Mouse (Mus musculus): Measurements from ENCODE around the gene Ebf3. TPM values are rescaled to one million over a fixed set of nuclear protein-coding genes. Genes with fewer than 3 reads are reported as not detected.
A peak's percentile ranks its signal among the peaks of the same experiment; 100 is the strongest.

Gene Ebf3
- total and polyA plus RNA-seq, 3 experiments, result 5.0 to 7.5 (median 6.1) TPM

DNA sequence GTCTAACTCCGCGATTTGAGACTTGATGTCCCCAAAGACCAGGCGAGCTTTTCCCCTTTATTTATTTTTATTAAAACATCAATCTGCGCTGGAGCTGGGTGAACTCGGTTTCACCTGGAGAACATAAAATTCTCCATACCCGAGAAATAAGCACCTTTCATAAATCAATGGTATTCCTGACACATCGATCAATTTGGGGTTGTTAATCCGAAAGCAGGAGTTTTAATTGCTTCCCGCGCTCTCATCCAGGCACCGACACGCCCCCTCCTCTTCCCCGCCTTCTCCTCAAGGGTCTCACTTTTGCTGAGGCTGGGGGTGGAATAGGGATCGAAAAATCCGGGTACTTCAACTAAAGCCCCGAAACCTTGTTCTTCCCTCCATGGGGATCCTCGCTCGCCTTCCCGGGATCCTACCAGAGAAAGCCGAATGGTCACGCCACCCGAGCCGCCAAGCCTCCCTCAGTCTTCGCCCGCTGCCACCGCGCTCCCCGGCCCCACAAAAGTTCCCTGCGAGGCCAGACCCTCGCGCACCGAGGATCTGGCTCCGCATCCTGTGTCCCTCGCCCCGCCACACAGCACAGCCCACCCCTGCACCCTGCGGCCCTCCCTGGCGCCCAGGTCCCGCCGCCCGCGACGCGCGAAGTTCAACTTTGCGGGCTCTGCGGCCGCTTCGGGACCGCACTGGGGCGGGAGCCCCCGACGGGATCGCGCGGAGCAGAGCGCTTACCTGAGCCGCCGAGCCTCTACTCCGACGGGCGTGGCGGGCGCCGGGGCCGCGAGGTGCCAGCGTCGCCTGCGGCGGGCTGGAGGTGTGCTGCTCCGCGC is 7.9 kb upstream of the Ebf3 start:
- no peaks in the 10 kb centered on the region for H3K79me2 ChIP-seq (replicated peaks; ENCODE audit: control insufficient read depth, insufficient read depth, low read length)
- H3K27me3 ChIP-seq (ENCODE audit: control insufficient read depth, insufficient read depth, low read length), result peaks cover 13% of the 10 kb centered on the region
- peak in 1 of 2 experiments; percentile 36 for DNase-seq
- peak overlapping the region; percentile 29 for H3K4me3 ChIP-seq
- TF ChIP-seq EP300 (IDR thresholded peaks at IDR 0.05; ENCODE audit: insufficient read depth, low read depth, low read length) (no peak), CTCF (IDR thresholded peaks at IDR 0.05) (no peak), POLR2A (IDR thresholded peaks at IDR 0.05; ENCODE audit: insufficient read depth, low read depth, low read length) (no peak)
- H3K4me1 ChIP-seq (ENCODE audit: control insufficient read depth, insufficient read depth, low read length), result no peaks in the 10 kb centered on the region; the same call in 1 of the 2 replicates
- H3K36me3 ChIP-seq (ENCODE audit: control insufficient read depth, insufficient read depth, low read length), result no peaks in the 10 kb centered on the region
- intact Hi-C loops (cut with DNase I), result loop anchor here (1.0 to 10.0 kb wide), 4 partner anchors 76 to 1170 kb away; no protein-coding TSS in a partner anchor
- peak overlapping the region; percentile 36; the same call in 1 of the 2 replicates for H3K9ac ChIP-seq (ENCODE audit: low read depth, low read length)
- H3K27ac ChIP-seq, result no peak overlapping the region
- WGBS, result 2% methylated on average over 71 of the region's 72 CpGs

DNA sequence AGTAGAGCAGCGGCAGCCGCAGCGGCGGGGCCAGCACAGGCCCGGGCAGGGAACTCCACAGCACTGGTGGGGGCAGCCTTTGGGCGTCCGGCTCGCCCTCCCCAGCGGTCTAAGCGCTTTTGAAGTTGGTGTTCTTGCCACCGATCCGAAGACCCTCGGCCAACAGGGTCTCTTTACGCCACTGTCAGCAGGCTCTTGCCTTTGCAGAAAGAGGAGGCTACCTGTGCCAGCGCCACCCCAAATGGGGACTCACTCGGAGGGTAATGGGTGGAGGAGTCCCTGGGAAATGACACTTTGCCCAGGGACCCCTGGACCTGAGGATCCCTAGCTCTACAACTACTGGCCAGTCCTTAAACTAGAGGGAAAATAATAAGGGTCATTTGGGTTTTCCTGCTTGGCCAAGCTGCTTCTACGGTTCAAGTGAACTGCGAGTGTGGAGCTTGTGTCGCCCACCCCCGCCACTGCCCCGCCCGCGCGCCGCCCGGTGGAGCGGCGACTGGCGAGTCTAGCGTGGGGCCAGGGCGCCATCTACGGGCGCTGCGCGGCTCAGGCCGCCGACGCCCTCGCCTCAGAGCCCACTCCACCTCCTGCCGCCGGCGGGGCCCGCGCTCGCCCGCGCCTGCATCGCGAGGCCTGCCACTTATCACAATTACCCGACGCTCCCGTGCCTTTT is 7.0 kb upstream of the Ebf3 start:
- no peaks in the 10 kb centered on the region for H3K79me2 ChIP-seq (replicated peaks; ENCODE audit: control insufficient read depth, insufficient read depth, low read length)
- H3K4me1 ChIP-seq (ENCODE audit: control insufficient read depth, insufficient read depth, low read length), result peaks cover 1% of the 10 kb centered on the region
- TF ChIP-seq POLR2A (IDR thresholded peaks at IDR 0.05; ENCODE audit: insufficient read depth, low read depth, low read length) (no peak), CTCF (IDR thresholded peaks at IDR 0.05) (no peak), EP300 (IDR thresholded peaks at IDR 0.05; ENCODE audit: insufficient read depth, low read depth, low read length) (no peak)
- no peak overlapping the region for H3K9ac ChIP-seq (ENCODE audit: low read depth, low read length)
- H3K27ac ChIP-seq, result no peak overlapping the region
- 2% methylated on average over 52 of the region's 52 CpGs for WGBS
- H3K4me3 ChIP-seq, result peak overlapping the region; percentile 29
- H3K27me3 ChIP-seq (ENCODE audit: control insufficient read depth, insufficient read depth, low read length), result peaks cover 13% of the 10 kb centered on the region
- no peaks in the 10 kb centered on the region for H3K36me3 ChIP-seq (ENCODE audit: control insufficient read depth, insufficient read depth, low read length)
- DNase-seq, result peak; percentile 79 to 86
- intact Hi-C loops (cut with DNase I), result loop anchor here (1.0 to 10.0 kb wide), 4 partner anchors 75 to 1169 kb away; no protein-coding TSS in a partner anchor

DNA sequence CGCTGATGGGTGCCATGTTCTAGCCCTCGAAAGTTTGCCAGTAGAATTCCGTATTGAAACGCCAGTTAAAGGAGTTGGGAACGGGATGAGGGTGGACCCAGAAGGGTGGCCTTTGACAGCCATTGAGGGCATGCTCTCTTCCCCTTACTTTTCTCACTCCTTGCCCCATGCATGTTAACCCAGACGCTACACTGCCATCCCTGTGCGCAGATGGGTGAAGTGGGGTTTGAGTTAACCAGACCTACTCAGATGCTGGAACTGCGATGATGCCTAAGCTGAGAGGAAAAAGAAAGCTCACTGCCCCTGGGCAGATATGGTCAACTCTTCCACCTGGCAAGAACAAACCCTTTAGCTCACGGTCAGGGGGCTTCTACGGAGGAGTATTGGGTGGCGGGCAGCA is 6.1 kb upstream of the Ebf3 start:
- Histone ChIP-seq H3K27me3 (ENCODE audit: control insufficient read depth, insufficient read depth, low read length) (peaks cover 13% of the 10 kb centered on the region), H3K9ac (ENCODE audit: low read depth, low read length) (no peak overlapping the region), H3K79me2 (replicated peaks; ENCODE audit: control insufficient read depth, insufficient read depth, low read length) (no peaks in the 10 kb centered on the region), H3K4me3 (no peak overlapping the region), H3K4me1 (ENCODE audit: control insufficient read depth, insufficient read depth, low read length) (peaks cover 1% of the 10 kb centered on the region), H3K27ac (no peak overlapping the region), H3K36me3 (ENCODE audit: control insufficient read depth, insufficient read depth, low read length) (no peaks in the 10 kb centered on the region)
- 52% methylated on average over 11 of the region's 11 CpGs for WGBS
- no peak for DNase-seq
- intact Hi-C loops (cut with DNase I), result loop anchor here (5.0 to 10.0 kb wide), 2 partner anchors 144 to 1168 kb away; no protein-coding TSS in a partner anchor
- TF ChIP-seq CTCF (IDR thresholded peaks at IDR 0.05), result no peak

DNA sequence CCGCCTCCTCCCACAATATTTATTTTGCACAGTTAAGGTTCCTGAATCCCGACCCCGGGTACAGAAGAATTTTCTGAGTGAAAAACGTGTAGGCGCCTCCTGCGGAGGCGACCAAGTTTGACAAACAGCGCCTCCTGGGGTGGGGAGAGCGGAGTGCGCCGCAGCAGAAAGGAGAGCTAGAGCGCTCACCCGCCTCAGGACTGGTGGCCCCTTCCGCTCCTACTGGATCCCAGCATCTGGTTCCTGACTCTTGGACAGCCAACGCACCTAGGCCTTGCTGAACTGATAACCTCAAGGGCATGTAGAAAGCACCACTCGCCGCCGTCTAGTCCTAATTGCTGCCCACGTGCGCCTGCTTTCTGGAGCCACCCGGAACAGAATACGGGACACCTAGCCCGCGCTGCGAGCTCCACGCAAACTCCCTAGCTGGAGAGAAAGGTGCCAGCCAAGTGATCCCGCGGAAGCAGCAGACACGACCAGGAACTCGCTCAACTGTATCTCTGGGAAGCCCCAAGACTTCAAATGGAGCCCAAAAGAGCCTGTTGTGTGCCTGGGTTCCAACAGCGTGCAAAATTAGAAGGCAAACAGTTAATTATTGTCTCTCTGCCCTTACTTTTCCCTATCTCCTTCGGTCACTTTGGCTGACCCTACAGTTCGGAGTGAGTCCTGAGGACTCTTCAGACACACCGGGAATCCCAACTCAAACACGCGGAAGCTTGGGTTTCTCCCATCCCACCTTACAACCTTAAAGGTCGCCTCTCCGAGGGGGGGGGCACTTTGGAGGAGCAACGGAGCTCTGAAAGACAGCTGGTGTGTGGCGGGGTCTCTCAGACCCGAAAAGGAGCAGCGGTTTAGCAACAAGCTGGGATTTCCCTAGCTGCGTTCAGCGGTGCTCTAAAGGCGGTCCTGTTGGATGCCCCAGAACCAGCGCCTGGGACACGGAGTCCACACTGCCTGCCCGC is 5.0 kb upstream of the Ebf3 start:
- DNase-seq, result peak; percentile 55 to 79
- Histone ChIP-seq H3K4me3 (no peak overlapping the region; the same call in 1 of the 2 replicates), H3K27me3 (ENCODE audit: control insufficient read depth, insufficient read depth, low read length) (peaks cover 14% of the 10 kb centered on the region), H3K36me3 (ENCODE audit: control insufficient read depth, insufficient read depth, low read length) (no peaks in the 10 kb centered on the region), H3K4me1 (ENCODE audit: control insufficient read depth, insufficient read depth, low read length) (peaks cover 1% of the 10 kb centered on the region), H3K27ac (no peak overlapping the region), H3K9ac (ENCODE audit: low read depth, low read length) (no peak overlapping the region), H3K79me2 (replicated peaks; ENCODE audit: control insufficient read depth, insufficient read depth, low read length) (no peaks in the 10 kb centered on the region)
- 8% methylated on average over 48 of the region's 48 CpGs for WGBS
- intact Hi-C loops (cut with DNase I), result loop anchor here (2.0 to 10.0 kb wide), 4 partner anchors 247 to 1482 kb away; no protein-coding TSS in a partner anchor
- TF ChIP-seq EP300 (IDR thresholded peaks at IDR 0.05; ENCODE audit: insufficient read depth, low read depth, low read length), result no peak
- no peak for TF ChIP-seq POLR2A (IDR thresholded peaks at IDR 0.05; ENCODE audit: insufficient read depth, low read depth, low read length)
- peak; percentile 92 for TF ChIP-seq CTCF (IDR thresholded peaks at IDR 0.05)

DNA sequence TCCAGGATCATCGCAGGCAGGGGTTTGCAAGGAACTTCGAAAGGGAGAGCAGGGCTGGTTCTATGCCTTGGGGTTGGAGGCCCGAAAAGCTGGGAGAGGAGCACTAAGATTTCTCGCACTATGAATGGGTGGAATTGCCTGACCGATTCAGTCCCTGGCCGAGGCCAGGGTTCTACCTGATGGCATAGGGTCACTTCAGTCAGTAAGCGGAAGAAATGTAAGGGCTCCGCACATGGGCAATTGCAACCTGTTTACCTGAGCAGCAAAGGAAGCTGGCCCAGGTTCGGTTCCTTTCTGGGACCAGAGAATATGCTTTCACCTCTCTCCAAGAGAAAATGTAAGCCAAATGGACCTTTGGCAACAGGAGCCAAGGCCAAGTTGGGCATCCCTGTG is 4.1 kb upstream of the Ebf3 start:
- no peaks in the 10 kb centered on the region for H3K36me3 ChIP-seq (ENCODE audit: control insufficient read depth, insufficient read depth, low read length)
- H3K27me3 ChIP-seq (ENCODE audit: control insufficient read depth, insufficient read depth, low read length), result peaks cover 17% of the 10 kb centered on the region
- peaks cover 1% of the 10 kb centered on the region for H3K4me1 ChIP-seq (ENCODE audit: control insufficient read depth, insufficient read depth, low read length)
- 27% methylated on average over 9 of the region's 9 CpGs for WGBS
- no peak overlapping the region for H3K27ac ChIP-seq
- H3K4me3 ChIP-seq, result no peak overlapping the region
- no peaks in the 10 kb centered on the region for H3K79me2 ChIP-seq (replicated peaks; ENCODE audit: control insufficient read depth, insufficient read depth, low read length)
- TF ChIP-seq CTCF (IDR thresholded peaks at IDR 0.05) (no peak), POLR2A (IDR thresholded peaks at IDR 0.05; ENCODE audit: insufficient read depth, low read depth, low read length) (no peak), EP300 (IDR thresholded peaks at IDR 0.05; ENCODE audit: insufficient read depth, low read depth, low read length) (no peak)
- intact Hi-C loops (cut with DNase I), result loop anchor here (2.0 to 10.0 kb wide), 4 partner anchors 246 to 1482 kb away; no protein-coding TSS in a partner anchor
- no peak for DNase-seq
- H3K9ac ChIP-seq (ENCODE audit: low read depth, low read length), result no peak overlapping the region

Measured in heart, adult 2 months (tissue).